Mouse (Mus musculus) retina, postnatal 7 days (tissue): ENCODE results near the gene Ddhd1.

ENCODE experiments used
- DNase-seq: peaks from one replicate; pipeline ENCODE4 v3.0.0-alpha.2; 2012; ENCODE audit warnings: low read depth, low spot score

Ddhd1 gene

DNA sequence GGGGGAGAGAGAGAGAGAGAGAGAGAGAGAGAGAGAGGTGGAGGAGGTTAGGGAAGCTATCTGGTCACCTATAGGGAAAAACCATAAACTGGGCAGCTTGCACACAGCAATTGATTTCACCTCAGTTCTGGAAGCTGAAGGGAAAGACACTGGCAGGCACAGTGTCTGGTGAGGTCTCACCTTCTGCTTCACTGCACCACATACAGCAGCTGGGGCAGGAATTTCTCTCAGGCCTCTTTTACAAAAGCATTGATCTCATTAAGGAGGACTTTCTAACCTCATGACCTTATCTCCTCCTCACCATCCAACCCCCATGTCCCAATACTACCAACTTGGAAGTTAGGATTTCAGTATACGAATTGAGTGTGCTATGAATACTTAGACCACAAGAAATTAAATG is 13.2 kb downstream of the Ddhd1 start:
- no peak for DNase-seq

DNA sequence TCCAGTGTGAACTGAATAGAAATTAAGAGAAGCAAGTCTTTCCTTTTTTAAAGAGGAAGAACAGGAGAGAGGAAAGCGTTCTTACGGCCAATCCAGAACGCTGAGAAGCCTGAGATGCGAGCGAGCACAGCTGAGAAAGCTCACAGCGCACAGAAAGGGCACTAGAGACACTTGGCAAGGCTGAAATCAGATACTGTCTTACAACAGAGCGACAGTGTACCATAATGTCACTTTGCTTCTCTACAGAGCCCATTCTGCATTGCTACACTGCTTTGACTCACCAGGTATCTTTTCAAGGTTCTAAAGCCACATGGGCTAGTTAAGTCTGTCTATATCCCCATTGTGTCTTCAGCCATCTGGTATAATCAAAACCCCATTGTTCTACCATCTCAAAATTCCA is 13.7 kb downstream of the Ddhd1 start:
- no peak for DNase-seq

DNA sequence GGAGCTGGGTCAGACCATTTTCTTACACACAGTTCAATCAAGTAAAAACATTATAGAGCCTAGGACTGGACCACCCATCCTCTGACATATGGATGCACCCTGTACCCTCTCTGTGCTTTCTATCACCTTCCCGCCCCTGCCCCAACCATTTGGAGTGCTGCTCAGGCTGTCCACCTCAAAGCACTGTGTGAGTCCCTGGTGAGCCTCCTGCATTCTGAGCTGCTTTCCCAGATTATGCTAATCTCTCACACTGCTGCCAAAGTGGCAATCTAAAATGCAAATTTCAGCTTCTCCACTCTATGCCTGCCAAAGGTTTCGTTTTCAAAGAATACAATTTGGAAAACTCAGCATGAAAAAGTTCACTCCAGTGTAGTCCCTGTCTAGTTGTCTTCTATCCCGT is 14.5 kb downstream of the Ddhd1 start:
- DNase-seq = peak; percentile 25

DNA sequence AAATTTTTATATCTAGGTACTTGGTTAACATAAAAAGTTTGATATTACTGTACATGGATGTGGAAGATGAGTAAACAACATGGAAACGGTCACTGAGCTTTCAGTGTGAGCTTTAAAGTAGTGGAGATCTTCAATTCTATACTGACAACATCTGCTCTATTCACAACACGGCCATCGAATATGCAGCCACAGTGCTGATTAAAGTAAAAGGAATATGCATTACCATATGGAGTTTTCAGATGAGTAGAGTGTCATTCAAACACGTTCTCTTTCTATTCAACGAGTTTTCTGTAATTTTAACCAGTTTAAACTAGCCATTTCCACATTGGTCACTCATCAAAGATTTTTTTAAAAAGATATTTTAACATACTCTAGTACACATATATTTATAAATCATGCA is 15.1 kb downstream of the Ddhd1 start:
- DNase-seq = no peak

DNA sequence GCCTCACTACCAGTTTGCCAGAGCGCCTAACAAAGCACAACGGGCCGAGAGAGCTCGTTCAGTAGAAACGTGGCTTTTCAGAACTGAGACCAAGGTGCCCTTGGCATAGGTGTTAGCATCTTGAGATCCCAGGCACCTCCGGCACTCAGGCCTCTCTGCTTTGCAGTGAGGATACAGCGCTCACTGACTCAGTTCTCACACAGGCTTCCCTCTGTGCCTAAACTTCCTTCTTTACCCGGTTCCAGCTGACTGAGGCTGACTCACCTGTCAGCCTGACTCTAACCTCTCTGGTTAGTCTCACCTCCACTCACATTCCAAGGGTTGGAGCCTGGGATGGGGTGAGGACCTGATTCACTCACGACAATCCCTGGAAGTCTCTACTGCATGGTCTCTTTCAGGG is 15.7 kb downstream of the Ddhd1 start:
- no peak for DNase-seq

DNA sequence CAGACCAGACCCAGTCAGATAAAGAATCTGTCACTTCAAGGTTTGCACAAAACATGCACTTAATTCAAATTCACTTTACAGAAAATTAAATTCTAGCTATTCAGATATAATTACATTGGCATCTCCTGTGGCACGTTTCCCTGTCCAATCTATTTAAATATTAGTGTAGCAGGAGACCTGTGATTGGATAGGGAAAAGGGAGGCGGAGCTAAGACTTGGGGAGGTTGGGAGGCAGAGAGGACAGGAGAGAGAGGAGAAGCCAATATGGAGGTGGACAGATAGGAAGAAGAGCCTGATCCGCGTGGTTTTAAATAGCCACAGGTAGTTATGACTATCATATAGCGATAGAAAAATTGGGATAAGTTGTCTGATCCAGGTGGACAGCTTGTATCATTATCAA is 19.2 kb downstream of the Ddhd1 start:
- DNase-seq = no peak

DNA sequence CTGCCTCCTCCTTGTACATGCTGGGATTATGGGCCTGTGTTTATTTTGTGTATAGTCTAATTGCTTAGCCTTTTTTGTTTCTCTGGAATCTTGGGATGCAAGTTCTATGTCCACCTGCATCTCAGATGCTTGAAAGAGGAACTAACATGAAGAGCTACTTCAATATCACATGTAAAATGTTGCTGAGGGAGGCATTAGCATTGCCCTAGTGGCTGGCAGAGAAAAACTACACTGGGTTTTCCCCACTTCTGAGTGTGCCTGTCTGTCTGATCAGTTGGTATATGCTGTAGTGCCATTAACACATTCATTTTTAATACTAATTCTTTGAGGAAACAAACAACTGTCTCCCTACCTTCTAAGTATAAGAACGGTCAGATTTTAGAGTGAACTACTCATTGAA is 22.4 kb downstream of the Ddhd1 start:
- DNase-seq = no peak

DNA sequence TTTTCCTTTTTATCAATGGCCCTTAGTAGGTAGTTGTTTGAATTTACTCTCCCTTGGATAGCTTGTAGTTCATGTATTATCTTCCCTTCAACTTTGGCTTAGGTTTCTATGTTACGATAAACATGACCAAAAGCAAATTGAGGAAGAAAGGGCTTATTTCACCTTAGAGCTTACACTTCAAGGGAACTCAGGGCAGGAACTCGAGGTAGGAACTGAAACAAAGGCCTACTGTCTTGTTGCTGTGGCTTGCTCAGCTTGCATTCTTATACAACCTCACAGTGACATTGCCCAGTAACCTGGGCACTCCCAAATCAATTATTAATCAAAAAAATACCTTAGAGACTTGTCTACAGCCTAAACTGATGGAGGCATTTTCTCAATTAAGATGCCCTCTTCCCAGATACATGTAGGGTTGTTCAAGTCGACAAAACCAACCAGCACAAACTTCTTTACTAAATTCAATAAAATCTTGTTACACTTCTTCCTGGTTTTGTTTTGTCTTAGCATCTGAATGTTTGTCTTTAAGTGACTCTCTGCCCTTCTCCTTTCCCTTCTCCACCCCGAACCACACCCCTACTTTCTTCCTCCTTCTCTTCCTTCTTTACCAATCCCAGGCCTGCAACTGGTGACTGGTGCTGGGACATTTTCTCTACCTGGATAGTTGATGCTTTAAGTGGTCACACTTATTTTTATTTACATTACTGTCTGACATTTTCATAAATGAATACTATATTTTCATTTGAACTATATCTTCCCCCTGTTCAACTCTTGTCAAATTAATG is 25.0 kb downstream of the Ddhd1 start:
- no peak for DNase-seq

DNA sequence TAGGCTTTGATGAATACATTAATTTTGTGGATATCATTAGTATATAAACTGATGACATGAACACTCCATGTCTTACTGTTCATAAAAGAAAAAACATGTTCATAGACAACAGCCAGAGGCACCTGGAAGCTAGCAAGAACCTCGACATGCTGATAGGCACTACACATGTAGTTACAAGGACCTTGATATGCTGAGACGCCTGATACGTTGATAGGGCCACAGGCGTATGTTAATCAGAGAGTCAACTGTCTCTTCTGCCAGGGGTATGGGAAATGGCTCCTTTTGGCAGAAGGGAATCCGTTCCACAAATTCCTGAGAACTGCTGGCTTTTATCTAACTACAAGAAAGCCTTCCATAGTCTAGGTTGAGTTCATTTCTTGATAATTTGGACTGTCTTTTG is 27.4 kb downstream of the Ddhd1 start:
- DNase-seq = no peak

DNA sequence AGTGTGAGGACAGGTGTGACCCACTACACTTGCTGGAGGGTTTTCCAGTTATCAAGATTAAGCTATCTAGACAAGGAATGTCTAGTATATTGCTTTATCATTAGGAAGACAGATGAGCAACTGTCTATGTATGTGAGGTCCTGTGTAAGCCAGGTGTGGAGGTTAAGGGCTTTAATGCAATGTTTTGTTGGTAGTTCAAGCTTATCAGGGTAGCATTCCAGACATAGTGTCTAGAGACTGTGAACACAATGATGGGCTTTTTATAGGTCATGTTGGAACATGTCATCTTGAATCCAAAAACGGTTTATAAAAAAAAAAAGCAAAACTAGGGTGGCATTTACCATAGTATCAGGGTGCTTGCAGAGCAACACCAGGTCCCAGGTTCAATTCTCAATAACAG is 28.0 kb downstream of the Ddhd1 start:
- no peak for DNase-seq

DNA sequence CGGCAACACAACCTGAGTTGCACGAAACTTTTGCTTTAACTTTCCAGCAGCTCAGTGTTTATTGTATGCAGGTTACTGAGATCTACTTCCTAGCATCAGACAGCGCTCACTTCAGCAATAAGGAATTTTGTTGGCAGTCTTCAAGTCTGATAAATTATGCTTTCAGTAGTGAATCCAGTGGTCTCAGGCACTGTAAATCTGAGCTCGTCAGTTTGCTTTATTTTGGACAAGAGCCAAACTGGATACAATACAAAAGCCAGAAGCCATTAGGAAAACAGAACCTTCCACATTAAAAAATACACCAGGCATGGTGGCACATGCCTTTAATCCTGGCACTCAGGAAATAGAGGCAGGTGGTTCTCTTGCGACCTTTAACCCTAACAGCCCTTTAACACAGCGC is 39.6 kb downstream of the Ddhd1 start:
- DNase-seq = no peak

DNA sequence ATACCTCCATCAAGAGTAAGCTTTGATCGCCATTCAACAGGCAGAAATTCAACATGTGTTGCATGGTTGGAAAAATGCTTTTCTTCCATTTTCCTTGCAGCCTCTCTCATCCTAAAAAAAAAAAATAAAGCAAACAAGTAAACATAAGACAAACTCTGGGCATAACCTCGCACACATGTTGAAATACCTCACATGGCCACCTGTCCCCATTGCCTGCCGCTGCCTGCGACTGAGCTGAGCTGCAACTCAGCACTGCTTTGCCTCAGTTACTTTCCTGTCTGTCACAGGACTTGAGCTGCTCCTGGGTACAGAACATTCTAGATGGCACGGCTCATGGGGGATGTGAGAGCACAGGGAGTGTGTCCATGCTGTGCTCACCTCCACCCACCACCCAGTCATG is 41.4 kb downstream of the Ddhd1 start:
- no peak for DNase-seq

DNA sequence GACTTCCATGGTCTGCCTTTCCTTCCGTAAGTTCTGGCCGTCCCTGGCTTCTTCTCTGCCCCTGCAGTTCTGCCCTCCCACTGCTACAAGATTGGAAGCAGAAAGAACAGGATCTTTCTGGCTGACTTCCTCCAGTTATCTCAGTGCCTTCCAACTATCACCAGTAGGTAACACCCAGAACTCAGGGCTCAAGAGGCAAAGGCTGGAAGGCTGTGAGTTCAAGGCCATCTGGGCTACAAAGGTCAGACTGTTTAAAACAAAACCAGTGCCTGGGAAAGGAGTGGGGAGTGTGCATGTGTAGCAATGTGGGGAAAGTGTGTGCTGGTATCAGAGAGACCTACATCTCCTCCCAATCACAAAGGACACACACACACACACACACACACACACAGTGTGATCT is 42.2 kb downstream of the Ddhd1 start:
- DNase-seq = no peak

DNA sequence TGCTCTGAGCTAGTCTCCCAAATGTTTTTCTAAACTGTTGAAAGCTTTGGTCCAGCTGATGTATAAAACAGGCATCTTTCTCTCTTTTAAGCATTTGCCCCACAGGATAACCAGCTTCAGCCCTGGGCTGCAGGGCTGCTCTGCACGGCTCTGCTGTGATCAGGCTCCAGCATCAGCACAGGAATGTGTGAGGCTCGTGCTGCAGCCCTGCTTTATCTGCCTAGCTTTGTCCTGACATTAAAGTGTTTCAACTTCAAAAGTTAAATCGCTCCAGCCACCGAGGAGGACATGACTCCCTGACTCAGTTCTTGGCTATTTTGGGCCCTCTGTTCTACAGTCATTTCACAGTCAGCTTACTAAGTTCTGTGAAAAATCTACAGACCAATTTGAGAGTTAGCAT is 43.1 kb downstream of the Ddhd1 start:
- DNase-seq = no peak

DNA sequence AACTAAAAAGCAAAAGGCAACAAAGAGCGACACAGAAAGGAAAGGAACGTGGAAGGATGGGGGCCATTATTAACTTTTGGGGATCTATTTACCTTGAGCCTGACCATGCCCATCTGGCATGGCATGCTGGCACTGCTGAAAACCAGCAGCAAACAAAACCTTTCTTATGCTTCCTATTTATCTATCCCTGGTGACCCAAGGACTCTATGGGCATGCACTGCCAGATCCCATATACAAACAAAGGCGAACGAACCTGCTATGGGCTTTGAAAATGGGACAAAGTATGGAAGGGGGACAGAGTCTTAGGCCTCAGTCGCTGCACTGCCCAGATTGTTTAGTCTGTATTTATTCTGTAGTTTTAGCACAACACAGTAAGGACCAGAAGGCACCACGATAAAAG is 43.5 kb downstream of the Ddhd1 start:
- DNase-seq = no peak

DNA sequence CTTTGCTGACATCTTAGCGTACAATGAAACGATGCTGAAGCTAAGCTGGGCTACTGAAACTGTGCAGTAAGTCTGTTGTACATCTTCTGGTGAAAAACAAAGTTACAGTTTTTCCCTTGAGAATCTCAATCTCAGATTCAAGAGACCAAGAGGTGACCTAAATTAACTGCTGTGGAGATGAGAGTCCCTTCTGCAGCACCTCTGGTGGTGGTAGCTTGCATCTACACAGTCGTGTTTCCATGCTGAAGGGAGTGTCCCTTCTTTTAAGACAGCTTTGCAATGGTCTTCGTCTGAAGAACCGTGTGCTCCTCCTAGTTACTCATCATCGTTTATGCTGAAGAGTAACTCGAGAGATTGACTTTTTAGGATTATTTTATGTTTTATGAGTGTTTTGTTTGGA is 46.3 kb downstream of the Ddhd1 start:
- no peak for DNase-seq

DNA sequence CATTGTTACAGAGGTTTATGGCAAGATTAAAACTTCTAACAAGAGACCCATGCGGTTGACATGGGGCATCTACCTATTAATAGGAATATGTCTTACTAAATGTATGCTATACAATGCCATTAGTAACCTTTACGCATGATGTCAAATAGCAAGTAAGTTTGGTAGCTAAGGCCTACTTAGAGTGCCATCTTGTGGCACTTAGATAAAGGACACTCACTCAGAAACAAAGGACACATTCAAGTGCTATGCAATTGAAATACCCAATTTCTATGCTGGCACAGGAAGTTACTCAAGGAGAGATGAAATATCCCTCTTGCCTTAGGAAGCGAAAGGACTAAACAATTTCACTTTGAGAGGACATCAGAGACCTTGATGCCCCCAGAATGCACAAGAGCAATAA is 55.9 kb downstream of the Ddhd1 start:
- peak; percentile 8 for DNase-seq

DNA sequence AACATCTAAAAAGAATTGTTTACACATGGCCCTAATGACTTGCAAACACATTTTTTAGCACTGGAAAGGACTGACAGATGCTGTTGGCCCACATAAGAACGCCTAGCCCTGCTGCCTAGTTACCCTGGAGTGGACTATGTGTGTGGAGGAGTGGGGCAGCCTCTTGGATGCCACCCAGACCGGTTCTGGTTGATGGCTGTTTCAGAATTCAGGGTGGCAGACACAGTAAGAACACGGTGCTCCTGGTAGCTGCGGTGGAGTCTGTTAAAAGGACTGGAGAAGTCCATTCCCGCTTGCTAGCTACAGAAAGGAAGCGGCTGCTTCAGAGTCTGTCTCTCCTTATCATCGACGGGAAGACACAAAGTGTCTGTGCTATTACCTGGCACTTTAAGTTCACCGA is 57.4 kb downstream of the Ddhd1 start:
- DNase-seq = no peak

DNA sequence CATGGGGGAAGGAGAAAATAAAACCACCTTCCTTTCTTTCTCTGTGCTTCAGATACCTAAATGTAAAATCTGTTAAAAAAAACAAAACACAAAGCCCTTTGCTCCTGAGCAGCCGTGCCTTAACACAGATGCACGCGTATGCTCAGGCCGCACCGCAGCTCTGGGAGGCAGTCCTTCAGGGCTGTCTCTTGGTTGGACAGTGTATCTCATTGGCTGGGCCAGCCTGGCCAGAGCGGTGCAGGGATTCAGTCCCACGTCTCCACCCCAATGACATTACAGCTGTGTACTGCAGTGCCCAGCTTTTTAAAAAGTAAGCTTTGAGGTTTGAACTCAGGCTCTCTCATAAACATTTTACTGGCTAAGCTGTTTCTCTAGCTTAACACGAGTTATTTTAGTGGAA is 60.1 kb downstream of the Ddhd1 start:
- no peak for DNase-seq

DNA sequence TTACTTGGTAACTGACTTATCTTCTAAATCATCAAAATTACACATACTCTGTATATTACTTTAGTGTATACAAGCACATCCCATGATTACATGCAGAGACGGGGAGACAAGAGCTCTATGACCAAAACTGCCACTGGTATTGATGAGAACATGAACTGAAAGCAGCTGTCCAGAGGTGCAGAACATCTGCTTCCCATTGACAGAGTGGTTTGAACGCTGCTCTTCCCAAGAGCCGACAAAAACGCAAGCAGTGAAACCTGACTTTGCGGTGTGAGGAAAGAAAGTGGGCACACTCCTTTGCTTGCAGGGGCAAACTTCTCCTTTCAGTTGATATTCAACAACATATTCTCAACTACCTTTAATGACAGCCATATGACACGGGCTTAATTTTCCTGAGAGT is 64.7 kb downstream of the Ddhd1 start:
- DNase-seq = no peak

DNA sequence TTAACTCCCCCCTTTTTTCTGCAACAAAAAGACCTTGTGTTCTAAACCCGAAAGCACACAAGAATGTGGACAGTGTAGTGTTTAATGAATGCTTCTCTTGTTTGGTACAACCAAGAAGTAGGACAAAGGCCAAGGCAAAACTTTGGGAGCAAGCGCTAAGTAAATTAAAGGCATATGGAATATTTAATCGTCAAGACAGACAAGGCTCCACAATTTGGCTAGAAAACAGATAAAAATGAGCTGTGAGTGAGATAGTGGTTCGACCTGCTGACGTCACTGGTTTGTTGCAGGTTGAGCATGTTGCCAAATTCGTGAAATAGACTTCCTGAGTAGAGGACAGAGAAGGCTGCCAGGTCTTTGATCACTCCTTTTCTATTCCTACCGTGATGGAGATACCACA is 69.5 kb downstream of the Ddhd1 start:
- no peak for DNase-seq

DNA sequence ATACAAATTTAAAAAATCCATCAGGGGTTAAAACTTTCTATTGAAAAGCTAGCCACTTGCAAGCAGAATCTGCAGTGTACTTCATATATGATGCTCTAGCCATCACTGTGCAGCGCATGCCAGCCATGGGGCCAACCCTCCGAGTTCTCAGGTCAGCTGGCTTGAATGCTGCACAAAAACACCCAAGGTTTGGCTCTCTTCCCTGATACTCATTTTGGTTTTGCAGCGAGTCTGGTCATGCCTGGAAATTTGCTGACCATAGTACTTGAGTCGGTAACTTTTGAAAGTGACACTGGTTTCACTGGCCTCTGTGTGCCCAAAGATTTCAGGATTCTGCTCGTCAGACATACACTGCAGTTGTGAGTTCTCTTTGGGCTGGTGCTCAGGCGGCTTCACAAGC is 70.4 kb downstream of the Ddhd1 start:
- DNase-seq = no peak

DNA sequence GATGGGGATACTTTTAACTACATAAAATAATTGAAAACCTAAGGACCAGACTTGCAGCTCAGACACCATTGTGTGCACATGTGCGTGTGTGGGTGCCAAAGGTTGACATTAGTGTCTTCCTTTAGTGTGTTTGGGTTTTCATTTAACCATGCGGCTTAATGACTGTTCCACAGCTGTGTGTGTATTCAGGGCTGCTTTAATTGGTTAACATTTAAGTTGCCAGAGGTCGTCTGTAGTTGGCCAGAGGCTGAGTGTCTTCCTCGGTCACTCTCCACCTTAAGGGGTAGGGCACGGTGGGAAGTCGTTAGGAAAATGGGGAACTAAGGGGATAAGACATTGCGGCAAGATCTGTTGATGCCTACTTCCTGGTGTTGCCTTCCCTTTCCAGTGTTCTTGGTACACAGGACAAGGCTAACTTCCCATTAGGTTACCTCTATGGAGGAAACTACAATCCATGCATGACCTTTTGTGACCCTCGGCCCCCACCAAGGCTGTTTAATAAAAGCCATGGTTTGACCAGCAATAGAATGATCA is 74.4 kb downstream of the Ddhd1 start:
- DNase-seq = no peak
